Mouse (Mus musculus): Measurements from ENCODE around the gene Denr. TPM values are rescaled to one million over a fixed set of nuclear protein-coding genes. Genes with fewer than 3 reads are reported as not detected.
A peak's percentile ranks its signal among the peaks of the same experiment; 100 is the strongest.

The Denr gene
- polyA plus RNA-seq (2015; fragmentation: Nextera tagmentation; extraction: Ambion mirVana): 105 and 112 TPM in 2 replicates

- ATAC-seq: peak; percentile 96
- Histone ChIP-seq H3K9me3 (ENCODE audit: control insufficient read depth, low read length) (no peaks in the 10 kb centered on the region), H3K4me3 (ENCODE audit: low read length) (peak within 1 kb of the TSS; percentile 98), H3K36me3 (ENCODE audit: control insufficient read depth, insufficient read depth, low read length) (peaks cover 12% of the 10 kb centered on the region), H3K27ac (ENCODE audit: low read depth, low read length) (peak within 1 kb of the TSS; percentile 86), H3K4me2 (ENCODE audit: low read length) (peak within 1 kb of the TSS; percentile 97), H3K9ac (ENCODE audit: low read depth, low read length) (peak within 1 kb of the TSS; percentile 99), H3K4me1 (ENCODE audit: control insufficient read depth, insufficient read depth, low read depth, low read length) (peaks cover 16% of the 10 kb centered on the region), H3K27me3 (replicated peaks; ENCODE audit: control insufficient read depth, insufficient read depth, low read length) (no peaks in the 10 kb centered on the region)
- WGBS: under 1% methylated on average over 61 of the region's 61 CpGs
Observed at GRCm38 (mm10) chr5:123906976-123907630, at the start of gene Denr. Denr (plus strand) TSS chr5:123907175.

- Histone ChIP-seq H3K4me1 (ENCODE audit: control insufficient read depth, insufficient read depth, low read depth, low read length) (no peaks in the 10 kb centered on the region), H3K27ac (ENCODE audit: low read depth, low read length) (no peak overlapping the region), H3K9me3 (ENCODE audit: control insufficient read depth, low read length) (no peaks in the 10 kb centered on the region), H3K27me3 (replicated peaks; ENCODE audit: control insufficient read depth, insufficient read depth, low read length) (no peaks in the 10 kb centered on the region), H3K4me2 (ENCODE audit: low read length) (no peak overlapping the region), H3K9ac (ENCODE audit: low read depth, low read length) (no peak overlapping the region), H3K4me3 (ENCODE audit: low read length) (no peak overlapping the region), H3K36me3 (ENCODE audit: control insufficient read depth, insufficient read depth, low read length) (no peaks in the 10 kb centered on the region)
- WGBS: 86% methylated on average over 11 of the region's 11 CpGs
- ATAC-seq: no peak
Observed at GRCm38 (mm10) chr5:123858798-123859197, 48.2 kb upstream of the Denr start.

- H3K4me3 ChIP-seq (ENCODE audit: low read length): no peak overlapping the region
- ATAC-seq: no peak
- H3K9ac ChIP-seq (ENCODE audit: low read depth, low read length): no peak overlapping the region
- 83% methylated on average over 15 of the region's 15 CpGs for WGBS
- no peaks in the 10 kb centered on the region for H3K9me3 ChIP-seq (ENCODE audit: control insufficient read depth, low read length)
- no peak overlapping the region for H3K4me2 ChIP-seq (ENCODE audit: low read length)
- H3K4me1 ChIP-seq (ENCODE audit: control insufficient read depth, insufficient read depth, low read depth, low read length): no peaks in the 10 kb centered on the region
- H3K27me3 ChIP-seq (replicated peaks; ENCODE audit: control insufficient read depth, insufficient read depth, low read length): no peaks in the 10 kb centered on the region
- H3K27ac ChIP-seq (ENCODE audit: low read depth, low read length): no peak overlapping the region
- H3K36me3 ChIP-seq (ENCODE audit: control insufficient read depth, insufficient read depth, low read length): no peaks in the 10 kb centered on the region
Observed at GRCm38 (mm10) chr5:123862374-123863350, 44.3 kb upstream of the Denr start.

- H3K9me3 ChIP-seq (ENCODE audit: control insufficient read depth, low read length): no peaks in the 10 kb centered on the region
- no peak for ATAC-seq
- no peak overlapping the region for H3K9ac ChIP-seq (ENCODE audit: low read depth, low read length)
- H3K36me3 ChIP-seq (ENCODE audit: control insufficient read depth, insufficient read depth, low read length): no peaks in the 10 kb centered on the region
- H3K27ac ChIP-seq (ENCODE audit: low read depth, low read length): no peak overlapping the region
- no peak overlapping the region for H3K4me3 ChIP-seq (ENCODE audit: low read length)
- 92% methylated on average over 14 of the region's 14 CpGs for WGBS
- H3K4me1 ChIP-seq (ENCODE audit: control insufficient read depth, insufficient read depth, low read depth, low read length): no peaks in the 10 kb centered on the region
- H3K27me3 ChIP-seq (replicated peaks; ENCODE audit: control insufficient read depth, insufficient read depth, low read length): no peaks in the 10 kb centered on the region
- no peak overlapping the region for H3K4me2 ChIP-seq (ENCODE audit: low read length)
Observed at GRCm38 (mm10) chr5:123863934-123864333, 43.0 kb upstream of the Denr start.

- no peaks in the 10 kb centered on the region for H3K27me3 ChIP-seq (replicated peaks; ENCODE audit: control insufficient read depth, insufficient read depth, low read length)
- H3K4me3 ChIP-seq (ENCODE audit: low read length): no peak within 1 kb of the TSS
- H3K36me3 ChIP-seq (ENCODE audit: control insufficient read depth, insufficient read depth, low read length): no peaks in the 10 kb centered on the region
- H3K27ac ChIP-seq (ENCODE audit: low read depth, low read length): no peak within 1 kb of the TSS
- H3K9me3 ChIP-seq (ENCODE audit: control insufficient read depth, low read length): no peaks in the 10 kb centered on the region
- ATAC-seq: no peak
- no peaks in the 10 kb centered on the region for H3K4me1 ChIP-seq (ENCODE audit: control insufficient read depth, insufficient read depth, low read depth, low read length)
- 78% methylated on average over 12 of the region's 12 CpGs for WGBS
- no peak within 1 kb of the TSS for H3K9ac ChIP-seq (ENCODE audit: low read depth, low read length)
- no peak within 1 kb of the TSS for H3K4me2 ChIP-seq (ENCODE audit: low read length)
Observed at GRCm38 (mm10) chr5:123865365-123865764, 41.6 kb upstream of the Denr start, which contains the start of gene Hcar2. Hcar2 (minus strand) TSS chr5:123865499.

- Histone ChIP-seq H3K9ac (ENCODE audit: low read depth, low read length) (no peak overlapping the region), H3K36me3 (ENCODE audit: control insufficient read depth, insufficient read depth, low read length) (no peaks in the 10 kb centered on the region), H3K27me3 (replicated peaks; ENCODE audit: control insufficient read depth, insufficient read depth, low read length) (no peaks in the 10 kb centered on the region), H3K4me2 (ENCODE audit: low read length) (no peak overlapping the region), H3K4me1 (ENCODE audit: control insufficient read depth, insufficient read depth, low read depth, low read length) (no peaks in the 10 kb centered on the region), H3K4me3 (ENCODE audit: low read length) (no peak overlapping the region), H3K9me3 (ENCODE audit: control insufficient read depth, low read length) (no peaks in the 10 kb centered on the region), H3K27ac (ENCODE audit: low read depth, low read length) (no peak overlapping the region)
- no peak for ATAC-seq
- 96% methylated on average over 4 of the region's 4 CpGs for WGBS
Observed at GRCm38 (mm10) chr5:123866457-123866856, 40.5 kb upstream of the Denr start.

- WGBS: 87% methylated on average over 4 of the region's 4 CpGs
- Histone ChIP-seq H3K4me1 (ENCODE audit: control insufficient read depth, insufficient read depth, low read depth, low read length) (no peaks in the 10 kb centered on the region), H3K27ac (ENCODE audit: low read depth, low read length) (no peak overlapping the region), H3K9me3 (ENCODE audit: control insufficient read depth, low read length) (no peaks in the 10 kb centered on the region), H3K4me3 (ENCODE audit: low read length) (no peak overlapping the region), H3K36me3 (ENCODE audit: control insufficient read depth, insufficient read depth, low read length) (no peaks in the 10 kb centered on the region), H3K27me3 (replicated peaks; ENCODE audit: control insufficient read depth, insufficient read depth, low read length) (no peaks in the 10 kb centered on the region), H3K4me2 (ENCODE audit: low read length) (no peak overlapping the region), H3K9ac (ENCODE audit: low read depth, low read length) (no peak overlapping the region)
- no peak for ATAC-seq
Observed at GRCm38 (mm10) chr5:123869615-123870014, 37.4 kb upstream of the Denr start.

GRCm38 (mm10) chr5:123874177-123874576, 32.8 kb upstream of the Denr start:
- Histone ChIP-seq H3K9ac (ENCODE audit: low read depth, low read length) (no peak overlapping the region), H3K27ac (ENCODE audit: low read depth, low read length) (no peak overlapping the region), H3K27me3 (replicated peaks; ENCODE audit: control insufficient read depth, insufficient read depth, low read length) (no peaks in the 10 kb centered on the region), H3K36me3 (ENCODE audit: control insufficient read depth, insufficient read depth, low read length) (no peaks in the 10 kb centered on the region), H3K4me1 (ENCODE audit: control insufficient read depth, insufficient read depth, low read depth, low read length) (no peaks in the 10 kb centered on the region), H3K4me3 (ENCODE audit: low read length) (no peak overlapping the region), H3K4me2 (ENCODE audit: low read length) (no peak overlapping the region), H3K9me3 (ENCODE audit: control insufficient read depth, low read length) (no peaks in the 10 kb centered on the region)
- 90% methylated on average over 5 of the region's 5 CpGs for WGBS
- ATAC-seq: no peak

- 70% methylated on average over 14 of the region's 14 CpGs for WGBS
- peak overlapping the region; percentile 1; the same call in 1 of the 2 replicates for H3K4me2 ChIP-seq (ENCODE audit: low read length)
- H3K4me1 ChIP-seq (ENCODE audit: control insufficient read depth, insufficient read depth, low read depth, low read length): no peaks in the 10 kb centered on the region
- no peaks in the 10 kb centered on the region for H3K36me3 ChIP-seq (ENCODE audit: control insufficient read depth, insufficient read depth, low read length)
- no peaks in the 10 kb centered on the region for H3K9me3 ChIP-seq (ENCODE audit: control insufficient read depth, low read length)
- no peak for ATAC-seq
- no peak overlapping the region for H3K9ac ChIP-seq (ENCODE audit: low read depth, low read length)
- H3K4me3 ChIP-seq (ENCODE audit: low read length): no peak overlapping the region
- no peaks in the 10 kb centered on the region for H3K27me3 ChIP-seq (replicated peaks; ENCODE audit: control insufficient read depth, insufficient read depth, low read length)
- no peak overlapping the region for H3K27ac ChIP-seq (ENCODE audit: low read depth, low read length)
Observed at GRCm38 (mm10) chr5:123878056-123878455, 28.9 kb upstream of the Denr start.
